Mouse (Mus musculus) brain, embryonic 14.5 days (tissue): ENCODE results near the gene Cbx5.

ENCODE experiments used
- CTCF ChIP-seq: fragments of 200-500 bp; IDR thresholded peaks from 2 replicates; pipeline ENCODE4 v1.5.1; 2012; ENCODE audit warnings: inconsistent platforms, mild to moderate bottlenecking, moderate library complexity, borderline replicate concordance; ENCODE audit not compliant: insufficient read depth, insufficient read length; ENCODE audit errors: extremely low read depth
- POLR2A ChIP-seq: fragments of 200-500 bp; IDR thresholded peaks from 2 replicates; pipeline ENCODE4 v1.6.1; 2012; ENCODE audit warnings: mild to moderate bottlenecking, inconsistent platforms, borderline replicate concordance; ENCODE audit not compliant: poor library complexity, insufficient read depth, insufficient read length, severe bottlenecking; ENCODE audit errors: extremely low read depth

GRCm38 (mm10) chr15:103277949-103278348 is 38.3 kb upstream of the Cbx5 start:
- TF ChIP-seq CTCF, result no peak
- no peak for TF ChIP-seq POLR2A
